In genomic region chr7:19093174-19093521, GRCm38 (mm10) we compare ENCODE assay signal across 8 mouse cellular contexts. TPM values are rescaled to one million over a fixed set of nuclear protein-coding genes. Genes with fewer than 3 reads are reported as not detected.
A peak's percentile ranks its signal among the peaks of the same experiment; 100 is the strongest.
DNase-seq lines count a peak whose midpoint lies in the region; ATAC-seq and TF ChIP-seq lines count a peak whose summit lies in the region.

No protein-coding gene starts in this region.

- H3K9me3 ChIP-seq in hindbrain, postnatal 0 days (ENCODE audit: low read length): no peaks in the 10 kb centered on the region

- peaks cover 5% of the 10 kb centered on the region; the same call in 1 of the 2 replicates for H3K27me3 ChIP-seq in hindbrain, postnatal 0 days (ENCODE audit: insufficient read depth, low read length)

- H3K4me2 ChIP-seq in hindbrain, postnatal 0 days (ENCODE audit: low read depth, low read length): peak overlapping the region; percentile 94

- 10% methylated on average over 13 of the region's 15 CpGs for whole genome bisulfite sequencing in hindbrain, postnatal 0 days

- peak; percentile 89 for DNase-seq in gastrocnemius, postnatal 10 days
- peak; percentile 78 for DNase-seq in hindbrain, postnatal 0 days (ENCODE audit: low spot score)
- DNase-seq in left cerebral cortex, postnatal 14 days (ENCODE audit: low spot score in 2 of 2): peak; percentile 75 to 82
- peak; percentile 76 for DNase-seq in right cerebral cortex, postnatal 14 days
- DNase-seq in urinary bladder, postnatal 4 days (ENCODE audit: low spot score in 2 of 2): peak; percentile 84 to 90

- ATAC-seq in activated CD4-positive, CD25-positive, alpha-beta regulatory T cell, adult 4 months: peak; percentile 61
- ATAC-seq in common myeloid progenitor, adult 5-6 weeks (replicated peaks; ENCODE audit: low read depth, poor library complexity, severe bottlenecking): peak; percentile 59
- peak; percentile 57 for ATAC-seq in hindbrain, postnatal 0 days
- peak; percentile 63 for ATAC-seq in megakaryocyte progenitor cell, adult 5-6 weeks (replicated peaks; ENCODE audit: poor library complexity)

- intact Hi-C loops in left cerebral cortex, postnatal 14 days (cut with DNase I): no loop called here

- H3K9ac ChIP-seq in hindbrain, postnatal 0 days (replicated peaks; ENCODE audit: low read length): no peak overlapping the region

- peak; percentile 84 for TF ChIP-seq CTCF in hindbrain, postnatal 0 days (IDR thresholded peaks at IDR 0.05; ENCODE audit: low read depth)

- H3K4me1 ChIP-seq in hindbrain, postnatal 0 days (ENCODE audit: insufficient read depth, low read length): 0 out of 2 replicates have a peak, but pooled peaks cover 4% of the 10 kb centered on the region

- H3K36me3 ChIP-seq in hindbrain, postnatal 0 days (ENCODE audit: insufficient read depth, low read length): peaks cover 10% of the 10 kb centered on the region

- H3K4me3 ChIP-seq in hindbrain, postnatal 0 days (ENCODE audit: low read length): peak overlapping the region; percentile 49

- peak overlapping the region; percentile 86; the same call in 1 of the 2 replicates for H3K27ac ChIP-seq in hindbrain, postnatal 0 days

RNA-seq across cellular contexts. Expression of gene Six5, which starts 1.2 kb away (rescaled TPM):
- polyA plus RNA-seq in activated CD4-positive, CD25-positive, alpha-beta regulatory T cell, adult 4 months (2017; shearing (Covaris generic)): under 1 TPM in 1 of 2 experiments, not detected in 1; 0.25 TPM
- 3.1 and 5.1 TPM in 2 replicates for total RNA-seq in common myeloid progenitor, adult 5-6 weeks (2017)
- total RNA-seq in gastrocnemius, postnatal 10 days (2021): 1 to 10 TPM; 5.3 to 7.8 TPM
- total RNA-seq in hindbrain, postnatal 0 days (2014; rRNA removed): 10.3 and 12.1 TPM in 2 replicates
- 1.4 and 1.5 TPM in 2 replicates for polyA plus RNA-seq in hindbrain, postnatal 0 days (2015; fragmentation: Nextera tagmentation; extraction: Ambion mirVana)
- total RNA-seq in left cerebral cortex, postnatal 14 days (2021): 1 to 10 TPM; 1.6 TPM
- total RNA-seq in megakaryocyte progenitor cell, adult 5-6 weeks (2015): 2.8 and 3.9 TPM in 2 replicates
- total RNA-seq in megakaryocyte progenitor cell, adult 5-6 weeks (2017): 2.3 and 2.4 TPM in 2 replicates

RNA-seq across cellular contexts. Expression of gene Dmpk, which starts 9.5 kb away (rescaled TPM):
- not detected for polyA plus RNA-seq in activated CD4-positive, CD25-positive, alpha-beta regulatory T cell, adult 4 months (2017; shearing (Covaris generic))
- 0.32 TPM in 1 of 2 replicates, not detected in the other for total RNA-seq in common myeloid progenitor, adult 5-6 weeks (2017)
- 100 to 1,000 TPM; 256 to 267 TPM for total RNA-seq in gastrocnemius, postnatal 10 days (2021)
- total RNA-seq in hindbrain, postnatal 0 days (2014; rRNA removed): 19.5 and 27.8 TPM in 2 replicates
- 4.8 and 5.6 TPM in 2 replicates for polyA plus RNA-seq in hindbrain, postnatal 0 days (2015; fragmentation: Nextera tagmentation; extraction: Ambion mirVana)
- total RNA-seq in left cerebral cortex, postnatal 14 days (2021): 10 to 100 TPM; 34.3 to 36.7 TPM
- total RNA-seq in megakaryocyte progenitor cell, adult 5-6 weeks (2015): 0.78 and 1.9 TPM in 2 replicates
- total RNA-seq in megakaryocyte progenitor cell, adult 5-6 weeks (2017): 0.84 TPM in 1 of 2 replicates, not detected in the other

RNA-seq across cellular contexts. Expression of gene Dmwd, which starts 17.1 kb away (rescaled TPM):
- polyA plus RNA-seq in activated CD4-positive, CD25-positive, alpha-beta regulatory T cell, adult 4 months (2017; shearing (Covaris generic)): not detected
- 6.3 and 12.7 TPM in 2 replicates for total RNA-seq in common myeloid progenitor, adult 5-6 weeks (2017)
- 10 to 100 TPM; 26.6 to 31.8 TPM for total RNA-seq in gastrocnemius, postnatal 10 days (2021)
- total RNA-seq in hindbrain, postnatal 0 days (2014; rRNA removed): 145 and 151 TPM in 2 replicates
- polyA plus RNA-seq in hindbrain, postnatal 0 days (2015; fragmentation: Nextera tagmentation; extraction: Ambion mirVana): 28.9 and 30.9 TPM in 2 replicates
- total RNA-seq in left cerebral cortex, postnatal 14 days (2021): 100 to 1,000 TPM; 151 to 162 TPM
- 4.4 and 5.5 TPM in 2 replicates for total RNA-seq in megakaryocyte progenitor cell, adult 5-6 weeks (2015)
- total RNA-seq in megakaryocyte progenitor cell, adult 5-6 weeks (2017): 1.5 and 2.3 TPM in 2 replicates

RNA-seq across cellular contexts. Expression of gene Gm4969, which starts 25.0 kb away (rescaled TPM):
- not detected for polyA plus RNA-seq in activated CD4-positive, CD25-positive, alpha-beta regulatory T cell, adult 4 months (2017; shearing (Covaris generic))
- total RNA-seq in common myeloid progenitor, adult 5-6 weeks (2017): 0.68 and 1.5 TPM in 2 replicates
- under 1 TPM in 1 of 2 experiments, not detected in 1; 0.14 TPM for total RNA-seq in gastrocnemius, postnatal 10 days (2021)
- total RNA-seq in hindbrain, postnatal 0 days (2014; rRNA removed): 4.6 and 6.3 TPM in 2 replicates
- polyA plus RNA-seq in hindbrain, postnatal 0 days (2015; fragmentation: Nextera tagmentation; extraction: Ambion mirVana): 7.7 and 7.9 TPM in 2 replicates
- total RNA-seq in left cerebral cortex, postnatal 14 days (2021): under 1 TPM; 0.48 to 0.76 TPM
- total RNA-seq in megakaryocyte progenitor cell, adult 5-6 weeks (2015): 0.24 and 0.57 TPM in 2 replicates
- 0.03 and 0.42 TPM in 2 replicates for total RNA-seq in megakaryocyte progenitor cell, adult 5-6 weeks (2017)

RNA-seq across cellular contexts. Expression of gene Fbxo46, which starts 26.5 kb away (rescaled TPM):
- 10 to 100 TPM; 17.1 to 17.7 TPM for polyA plus RNA-seq in activated CD4-positive, CD25-positive, alpha-beta regulatory T cell, adult 4 months (2017; shearing (Covaris generic))
- total RNA-seq in common myeloid progenitor, adult 5-6 weeks (2017): 5.7 and 6.6 TPM in 2 replicates
- 1 to 10 TPM; 2.7 to 4.2 TPM for total RNA-seq in gastrocnemius, postnatal 10 days (2021)
- 19.6 and 23.8 TPM in 2 replicates for total RNA-seq in hindbrain, postnatal 0 days (2014; rRNA removed)
- 7.7 and 9.0 TPM in 2 replicates for polyA plus RNA-seq in hindbrain, postnatal 0 days (2015; fragmentation: Nextera tagmentation; extraction: Ambion mirVana)
- 10 to 100 TPM; 11.5 to 12.6 TPM for total RNA-seq in left cerebral cortex, postnatal 14 days (2021)
- 2.0 and 2.1 TPM in 2 replicates for total RNA-seq in megakaryocyte progenitor cell, adult 5-6 weeks (2015)
- 4.2 and 5.0 TPM in 2 replicates for total RNA-seq in megakaryocyte progenitor cell, adult 5-6 weeks (2017)

Comparison
In these comparisons a context has a peak if more than half of its experiments do, and no peak if none do; other contexts are left out.
1. Peak in every context shown above with its lines: DNase-seq, ATAC-seq, H3K4me3 ChIP-seq and H3K27ac ChIP-seq.